Mouse (Mus musculus) CH12F3 (cell line): Measurements from ENCODE around the gene Fam169b.
"Not testable (repeated sequence)": the region's sequence is repeated elsewhere in the genome, so short reads cannot be mapped to it uniquely, and the experiment has no call there.

Experiments
- in situ Hi-C: fragments of 300-500 bp; cut with MboI; formaldehyde crosslinking; loops from 2 replicates; pipeline ENCODE4 v1.14.3; 2020; ENCODE audit warnings: low sequenced_read_pairs

Fam169b gene

GRCm38 (mm10) chr7:68263346-68264027, 10.2 kb upstream of the Fam169b start:
- in situ Hi-C loops, result no loop called here

GRCm38 (mm10) chr7:68264028-68264453, 9.6 kb upstream of the Fam169b start, which contains the start of gene Pgpep1l:
TSS of gene Pgpep1l (minus strand) at chr7:68264233.
- in situ Hi-C loops, result no loop called here

- in situ Hi-C loops, result no loop called here
Observed at GRCm38 (mm10) chr7:68264531-68264930, 9.1 kb upstream of the Fam169b start.

- in situ Hi-C loops, result no loop called here
Observed at GRCm38 (mm10) chr7:68265391-68265790, 8.2 kb upstream of the Fam169b start.

GRCm38 (mm10) chr7:68266691-68267090, 6.9 kb upstream of the Fam169b start:
- in situ Hi-C loops, result no loop called here

- in situ Hi-C loops, result no loop called here
Observed at GRCm38 (mm10) chr7:68270551-68270950, 3.1 kb upstream of the Fam169b start.

GRCm38 (mm10) chr7:68271816-68272215, 1.8 kb upstream of the Fam169b start:
- in situ Hi-C loops, result no loop called here

GRCm38 (mm10) chr7:68272607-68273006, 1.0 kb upstream of the Fam169b start:
- in situ Hi-C loops, result no loop called here

GRCm38 (mm10) chr7:68274218-68274617, 579 bp downstream of the Fam169b start:
- in situ Hi-C loops, result no loop called here

- in situ Hi-C loops, result no loop called here
Observed at GRCm38 (mm10) chr7:68274951-68275350, 1.3 kb downstream of the Fam169b start.

- in situ Hi-C loops, result not testable (repeated sequence)
Observed at GRCm38 (mm10) chr7:68275445-68275837, 1.8 kb downstream of the Fam169b start.

- in situ Hi-C loops, result no loop called here
Observed at GRCm38 (mm10) chr7:68275838-68276731, 2.4 kb downstream of the Fam169b start.

GRCm38 (mm10) chr7:68277054-68277896, 3.6 kb downstream of the Fam169b start:
- in situ Hi-C loops, result no loop called here

GRCm38 (mm10) chr7:68277897-68278270, 4.2 kb downstream of the Fam169b start:
- in situ Hi-C loops, result no loop called here

- in situ Hi-C loops, result no loop called here
Observed at GRCm38 (mm10) chr7:68278385-68278784, 4.7 kb downstream of the Fam169b start.

GRCm38 (mm10) chr7:68278908-68279307, 5.3 kb downstream of the Fam169b start:
- in situ Hi-C loops, result no loop called here

- in situ Hi-C loops, result no loop called here
Observed at GRCm38 (mm10) chr7:68279481-68279880, 5.8 kb downstream of the Fam169b start.

- in situ Hi-C loops, result no loop called here
Observed at GRCm38 (mm10) chr7:68280352-68280869, 6.8 kb downstream of the Fam169b start.

- in situ Hi-C loops, result no loop called here
Observed at GRCm38 (mm10) chr7:68281341-68281740, 7.7 kb downstream of the Fam169b start.

- in situ Hi-C loops, result no loop called here
Observed at GRCm38 (mm10) chr7:68282304-68283132, 8.9 kb downstream of the Fam169b start.
